Mouse (Mus musculus) hindbrain, postnatal 0 days (tissue): ENCODE measurements at regions not wholly inside any gene's neighbourhood (a gene's known extent, or its start where the extent isn't known, plus 50 kb on each side); places are given as distances from the start of the nearest gene placed in this dataset.

Experiments used
- ATAC-seq: fragments of 200-750 bp; cut with Nextera tagmentation; 2 replicates; pipeline ENCODE4 v1.8.0; 2017; ENCODE audit warnings: mild to moderate bottlenecking, moderate TSS enrichment, moderate library complexity
- DNase-seq: peaks from one replicate; pipeline ENCODE4 v3.0.0-alpha.2; 2015; ENCODE audit warnings: low spot score
- H3K27ac ChIP-seq: fragments of 300-500 bp; sonication (generic); 2 replicates; pipeline ENCODE4 v1.5.1; 2014; ENCODE audit warnings: mild to moderate bottlenecking
- H3K27me3 ChIP-seq: fragments of 300-500 bp; sonication (generic); 2 replicates; pipeline ENCODE4 v1.6.1; 2014; ENCODE audit warnings: low read length, mixed read lengths; ENCODE audit not compliant: insufficient read depth
- H3K36me3 ChIP-seq: fragments of 300-500 bp; sonication (generic); 2 replicates; pipeline ENCODE4 v1.6.1; 2014; ENCODE audit warnings: low read length, mixed read lengths; ENCODE audit not compliant: insufficient read depth
- H3K4me1 ChIP-seq: fragments of 300-500 bp; sonication (generic); 2 replicates; pipeline ENCODE4 v1.6.1; 2014; ENCODE audit warnings: antibody characterized with exemption, low read length, mixed read lengths; ENCODE audit not compliant: insufficient read depth
- H3K4me2 ChIP-seq: fragments of 300-500 bp; sonication (generic); 2 replicates; pipeline ENCODE4 v1.6.1; 2014; ENCODE audit warnings: low read depth, mild to moderate bottlenecking, low read length, moderate library complexity, mixed read lengths
- H3K4me3 ChIP-seq: fragments of 300-500 bp; sonication (generic); 2 replicates; pipeline ENCODE4 v1.5.1; 2014; ENCODE audit warnings: low read length
- H3K9ac ChIP-seq: fragments of 300-500 bp; sonication (generic); replicated peaks from 2 replicates; pipeline ENCODE4 v1.6.1; 2014; ENCODE audit warnings: mild to moderate bottlenecking, low read length, moderate library complexity, mixed read lengths
- H3K9me3 ChIP-seq: fragments of 300-500 bp; sonication (generic); 2 replicates; pipeline ENCODE4 v1.6.1; 2016; ENCODE audit warnings: low read length, mixed read lengths
- CTCF ChIP-seq: IDR thresholded peaks from 2 replicates; pipeline ENCODE4 v1.5.1; 2016; ENCODE audit warnings: antibody characterized with exemption, control low read depth, low read depth
- WGBS: fragments of 180-500 bp; shearing (Covaris S2); extraction: QIAGEN DNeasy Blood & Tissue Kit; methylation state at CpG from one replicate; pipeline ENCODE4 v1.1.7; 2014; 5-methylcytosine and 5-hydroxymethylcytosine counted together

DNA sequence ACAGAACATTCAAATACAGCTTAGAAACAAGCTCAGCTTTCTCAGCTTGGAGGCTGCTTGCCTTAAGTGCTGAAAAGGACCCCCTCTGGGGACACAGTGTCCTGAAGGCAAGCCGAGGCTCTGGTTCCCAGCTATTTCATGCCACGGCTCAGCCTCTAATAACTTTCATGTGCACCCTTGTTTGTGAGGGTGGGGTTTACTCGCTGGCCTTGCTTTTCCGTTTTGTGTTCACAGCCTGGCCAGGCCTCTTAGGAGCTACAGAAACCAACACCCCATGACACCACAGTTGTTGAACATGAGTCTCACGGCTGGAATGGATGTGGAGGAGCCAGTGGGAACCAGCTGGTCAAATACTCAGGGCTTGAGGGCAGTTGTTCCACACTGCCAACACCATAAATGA lies 81.4 kb upstream of the Slc24a3 start:
- no peak overlapping the region for H3K4me2 ChIP-seq
- H3K27me3 ChIP-seq = no peaks in the 10 kb centered on the region; the same call in 1 of the 2 replicates
- H3K36me3 ChIP-seq = no peaks in the 10 kb centered on the region
- no peak for TF ChIP-seq CTCF
- H3K27ac ChIP-seq = no peak overlapping the region
- H3K4me3 ChIP-seq = no peak overlapping the region
- H3K9me3 ChIP-seq = no peaks in the 10 kb centered on the region
- 51% methylated on average over 5 of the region's 5 CpGs for WGBS
- H3K9ac ChIP-seq = no peak overlapping the region
- ATAC-seq (no peak), DNase-seq (no peak)
- no peaks in the 10 kb centered on the region for H3K4me1 ChIP-seq

DNA sequence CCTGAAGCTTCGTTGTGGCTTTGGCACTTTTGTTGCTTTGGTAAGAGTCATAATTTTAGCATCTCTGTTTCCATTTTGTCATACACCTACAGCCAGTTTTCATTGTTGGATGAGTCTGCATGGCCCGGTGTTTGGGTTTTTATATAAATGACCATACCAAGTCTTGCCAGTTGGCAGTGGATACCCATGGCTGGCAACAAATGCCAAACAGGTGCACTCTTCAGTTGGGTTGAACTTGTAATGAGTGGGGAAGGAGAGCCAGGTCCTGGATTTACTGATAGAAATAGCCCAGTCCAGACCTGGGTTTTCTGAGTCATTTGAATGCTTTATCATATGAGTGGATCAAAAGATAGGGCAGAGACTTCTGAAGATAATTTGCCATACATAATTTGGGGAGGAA lies 64.3 kb upstream of the Slc24a3 start:
- Histone ChIP-seq H3K36me3 (no peaks in the 10 kb centered on the region), H3K9ac (no peak overlapping the region), H3K4me2 (no peak overlapping the region), H3K27ac (no peak overlapping the region), H3K9me3 (no peaks in the 10 kb centered on the region), H3K4me1 (no peaks in the 10 kb centered on the region), H3K27me3 (no peaks in the 10 kb centered on the region), H3K4me3 (no peak overlapping the region)
- no peak for TF ChIP-seq CTCF
- WGBS = 84% methylated on average over 2 of the region's 2 CpGs
- DNase-seq (no peak), ATAC-seq (no peak)

DNA sequence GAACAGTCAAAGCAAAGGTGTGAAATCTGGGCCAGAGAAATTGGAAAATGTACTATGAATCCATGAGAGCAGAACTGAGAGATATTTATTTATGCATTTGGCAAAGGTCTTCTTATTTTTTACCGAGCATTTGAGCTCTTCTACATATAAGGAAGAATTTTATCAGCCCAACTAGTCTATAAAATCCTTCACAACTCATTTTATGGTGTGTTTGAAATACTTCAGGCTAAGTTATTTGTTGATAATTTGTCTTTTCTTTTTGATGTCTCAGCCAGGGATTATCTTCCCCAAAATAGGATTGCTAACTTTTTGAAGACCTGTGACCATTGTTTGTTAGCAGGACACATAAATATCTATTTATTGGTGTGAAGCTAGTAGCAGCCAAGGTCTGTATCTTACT lies 55.9 kb upstream of the Slc24a3 start:
- H3K27ac ChIP-seq = no peak overlapping the region
- no peaks in the 10 kb centered on the region for H3K27me3 ChIP-seq
- no peak overlapping the region for H3K9ac ChIP-seq
- no peak for DNase-seq
- no peak for TF ChIP-seq CTCF
- no peaks in the 10 kb centered on the region for H3K4me1 ChIP-seq
- ATAC-seq = no peak
- H3K36me3 ChIP-seq = no peaks in the 10 kb centered on the region
- 54% methylated on average over 1 of the region's 1 CpGs for WGBS
- no peaks in the 10 kb centered on the region for H3K9me3 ChIP-seq
- no peak overlapping the region for H3K4me2 ChIP-seq
- H3K4me3 ChIP-seq = no peak overlapping the region

DNA sequence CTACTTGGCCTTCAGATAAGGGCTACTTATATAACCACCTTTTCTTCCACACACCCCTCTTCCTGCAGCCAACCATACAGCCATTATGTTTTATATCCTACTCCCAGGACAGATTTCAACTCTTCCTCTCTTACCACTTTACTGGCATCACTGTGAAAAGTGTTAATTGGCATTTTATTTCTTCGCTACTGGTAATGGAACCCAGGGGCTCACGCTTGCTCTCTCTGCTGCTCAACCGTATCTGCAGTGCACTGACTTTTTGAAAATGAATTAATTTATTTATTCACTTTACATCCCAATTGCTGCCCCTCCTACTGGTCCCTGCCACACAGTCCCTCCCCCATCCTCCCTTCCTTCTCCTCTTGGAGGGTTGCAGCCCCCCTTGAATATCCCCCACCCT lies 52.5 kb upstream of the Slc24a3 start:
- DNase-seq = no peak
- Histone ChIP-seq H3K9me3 (no peaks in the 10 kb centered on the region), H3K27me3 (no peaks in the 10 kb centered on the region), H3K36me3 (no peaks in the 10 kb centered on the region), H3K4me2 (no peak overlapping the region), H3K27ac (no peak overlapping the region), H3K4me3 (no peak overlapping the region), H3K4me1 (no peaks in the 10 kb centered on the region), H3K9ac (no peak overlapping the region)
- TF ChIP-seq CTCF = no peak
- ATAC-seq = no peak
- WGBS = 74% methylated on average over 3 of the region's 3 CpGs
